Mouse (Mus musculus) activated CD4-positive, CD25-positive, alpha-beta regulatory T cell, adult 4 months (primary cell): ENCODE results near the gene Adgrg3. TPM values are rescaled to one million over a fixed set of nuclear protein-coding genes. Genes with fewer than 3 reads are reported as not detected.

Experiments
- ATAC-seq: one replicate; pipeline ENCODE4 v1.8.0; 2017
- polyA plus RNA-seq, 2 experiments: library from polyadenylated mRNA; unstranded; fragments of 100-300 nt; shearing (Covaris generic); gene quantifications; one replicate each; pipeline ENCODE4 v1.2.1; 2017

Adgrg3 gene
- polyA plus RNA-seq, 2 experiments from 2014 or later: 0.21 to 0.41 TPM

DNA sequence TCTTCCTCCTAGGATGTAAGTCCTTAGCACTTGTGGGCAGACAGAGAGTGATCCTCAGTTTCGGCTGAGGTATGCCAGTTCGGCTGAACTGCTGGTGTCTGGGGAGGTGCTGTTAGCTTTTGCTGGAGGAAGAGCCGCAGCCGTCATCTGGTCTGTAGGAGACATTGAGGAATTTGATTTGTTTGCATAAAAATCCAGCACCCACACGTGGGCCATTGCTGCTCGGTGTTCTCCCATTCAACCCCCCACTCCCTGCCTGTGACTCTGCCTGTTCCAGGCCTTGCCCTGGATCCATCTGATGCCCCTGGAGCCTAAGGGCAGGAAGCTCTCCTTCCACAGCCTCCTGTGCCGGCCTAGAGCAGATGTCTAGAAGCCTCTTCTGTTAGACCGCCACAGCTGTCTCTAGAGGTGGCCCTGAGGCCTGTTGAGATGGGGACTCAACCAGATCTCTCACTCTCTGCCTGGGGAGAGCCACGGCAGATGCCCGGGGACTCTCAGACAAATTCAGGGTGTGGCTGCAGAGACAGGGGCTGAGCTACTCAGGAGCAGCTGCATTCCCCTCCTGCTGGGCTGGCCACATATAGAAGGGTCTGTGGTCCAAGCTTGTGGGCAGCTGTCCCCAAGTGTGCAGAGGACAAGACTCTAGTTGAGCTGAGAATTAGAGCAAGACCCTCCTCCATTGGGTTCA, 67.4 kb downstream of the Adgrg3 start:
- no peak for ATAC-seq

DNA sequence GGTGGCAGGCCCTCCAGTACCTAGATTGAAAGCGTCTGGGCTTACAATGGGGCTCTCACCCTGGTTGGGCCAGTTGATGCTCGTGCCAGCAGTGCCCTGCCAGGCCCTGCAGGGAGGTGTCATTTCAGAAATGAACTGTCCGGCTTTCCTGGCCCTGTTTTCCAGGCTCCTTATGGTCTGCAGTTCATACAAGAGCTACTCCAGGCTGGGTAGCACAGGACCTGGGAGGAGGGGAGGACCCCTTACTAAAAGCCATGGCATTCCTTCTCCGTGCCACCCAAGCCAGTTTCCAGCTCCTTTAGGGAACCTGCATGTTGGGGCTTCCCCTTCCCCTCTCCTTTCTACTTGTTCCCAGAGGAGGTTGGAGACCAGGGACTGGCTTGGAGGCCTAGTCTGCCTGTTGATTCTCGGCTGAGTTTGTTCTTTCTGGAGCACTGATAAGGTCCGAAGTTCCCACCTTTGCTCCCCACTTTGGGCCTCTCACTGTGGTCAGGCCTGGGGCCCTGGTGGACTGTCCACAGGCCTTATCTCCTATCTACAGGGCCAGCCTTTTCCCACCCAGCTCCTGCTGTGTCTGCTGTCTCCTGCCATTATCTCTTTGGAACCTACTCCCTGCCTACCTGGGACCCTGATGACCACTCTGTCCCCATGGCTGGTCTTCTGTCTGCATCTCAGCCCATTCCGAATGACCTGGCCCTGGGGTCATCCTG, 68.1 kb downstream of the Adgrg3 start:
- no peak for ATAC-seq

DNA sequence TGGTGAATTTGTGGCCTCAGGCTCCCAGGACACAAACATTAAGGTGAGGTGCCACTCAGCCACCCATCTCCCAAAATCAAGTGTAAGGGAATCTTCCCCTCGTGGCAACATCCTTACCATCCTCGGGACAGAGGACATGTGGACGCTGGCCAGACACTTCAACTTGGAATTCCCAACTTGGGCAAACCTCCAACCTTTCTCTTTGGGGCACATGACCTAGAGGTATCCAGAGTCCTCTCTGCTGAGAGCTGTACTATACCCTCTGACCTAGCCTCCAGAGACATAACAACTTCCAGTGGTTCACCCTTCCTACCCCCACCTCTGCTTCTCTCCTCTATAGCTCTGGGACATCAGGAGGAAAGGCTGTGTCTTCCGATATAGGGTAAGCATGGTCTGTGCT, 76.1 kb downstream of the Adgrg3 start:
- ATAC-seq: no peak

Other genes with a start within 250 kb of the Adgrg3 start
- not detected for gene Cx3cl1, start 245.7 kb upstream of the Adgrg3 start, polyA plus RNA-seq
- under 1 TPM in 1 of 2 experiments, not detected in 1; 0.69 TPM for gene Ccl17, start 207.2 kb upstream of the Adgrg3 start, polyA plus RNA-seq
- gene Coq9, start 179.4 kb upstream of the Adgrg3 start, polyA plus RNA-seq: 10 to 100 TPM; 34.1 to 40.2 TPM
- 100 to 1,000 TPM in 1 of 2 experiments, 10 to 100 TPM in 1; 93.7 to 120 TPM for gene Ciapin1, start 179.3 kb upstream of the Adgrg3 start, polyA plus RNA-seq
- 100 to 1,000 TPM in 1 of 2 experiments, 10 to 100 TPM in 1; 89.2 to 117 TPM for gene Polr2c, start 160.2 kb upstream of the Adgrg3 start, polyA plus RNA-seq
- gene Dok4, start 141.4 kb upstream of the Adgrg3 start, polyA plus RNA-seq: under 1 TPM; 0.17 to 0.36 TPM
- under 1 TPM; 0.20 to 0.57 TPM for gene Ccdc102a, start 99.6 kb upstream of the Adgrg3 start, polyA plus RNA-seq
- gene Adgrg5, start 94.0 kb upstream of the Adgrg3 start, polyA plus RNA-seq: 1 to 10 TPM; 1.3 to 1.4 TPM
- 1 to 10 TPM; 1.8 to 2.8 TPM for gene Adgrg1, start 42.9 kb upstream of the Adgrg3 start, polyA plus RNA-seq
- not detected for gene Drc7, start 37.4 kb downstream of the Adgrg3 start, polyA plus RNA-seq
- gene Katnb1, start 63.5 kb downstream of the Adgrg3 start, polyA plus RNA-seq: 10 to 100 TPM; 10.8 to 14.4 TPM
- 1 to 10 TPM in 1 of 2 experiments, not detected in 1; 1.3 TPM for gene Kifc3, start 185.1 kb downstream of the Adgrg3 start, polyA plus RNA-seq